24 mouse cellular contexts compared by ENCODE assay signal in the genomic region with DNA sequence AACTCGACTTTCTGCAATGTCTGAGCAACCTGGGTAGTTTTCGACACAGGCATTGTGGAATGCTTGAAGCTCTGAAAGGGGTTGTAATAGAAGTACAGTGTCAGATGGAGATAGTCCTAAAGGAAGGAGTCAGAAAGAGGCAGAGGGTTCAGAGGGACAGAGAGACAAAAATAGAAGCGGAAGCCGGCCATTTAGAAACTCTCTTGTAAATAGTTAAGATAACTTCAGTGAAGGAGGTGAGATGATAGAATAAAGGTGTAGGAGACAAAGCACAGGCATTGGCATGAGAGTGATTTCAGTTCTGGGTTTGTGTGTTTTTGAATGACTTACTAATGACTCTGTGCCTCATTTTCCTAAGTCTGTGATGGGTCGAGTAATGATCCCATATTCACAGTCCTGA. TPM values are rescaled to one million over a fixed set of nuclear protein-coding genes. Genes with fewer than 3 reads are reported as not detected.
DNase-seq lines count a peak whose midpoint lies in the region; ATAC-seq lines count a peak whose summit lies in the region.
"Had no signal": no experiment of that assay in that cellular context is flagged by ENCODE, and none has a peak within 500 bp of the region (broad histone marks: within the 10 kb centered on the region; RNA-seq: fewer than 3 reads in every experiment).

No protein-coding gene starts in this region.

- no peak for DNase-seq in heart, adult 11 months
- DNase-seq in heart, postnatal 14 days, result no peak
- DNase-seq in heart, postnatal 36 days, result no peak
- DNase-seq: adrenal gland, adult 8-10 months; adrenal gland, postnatal 14 days; adrenal gland, postnatal 36 days; B cell, adult 2 months; cerebellum, adult 11-12 months; cerebellum, adult 2 months; cerebellum, adult 9-10 months; cerebellum, postnatal 10 days; cerebellum, postnatal 25 days had no signal

- H3K9me3 ChIP-seq in heart, embryonic 12.5 days (replicated peaks), result no peaks in the 10 kb centered on the region
- no peaks in the 10 kb centered on the region for H3K9me3 ChIP-seq in heart, embryonic 14.5 days (ENCODE audit: control insufficient read depth, low read length)
- no peaks in the 10 kb centered on the region for H3K9me3 ChIP-seq in heart, embryonic 16.5 days (replicated peaks; ENCODE audit: control insufficient read depth, low read length)
- H3K9me3 ChIP-seq: embryonic facial prominence, embryonic 10.5 days; embryonic facial prominence, embryonic 12.5 days; forebrain, embryonic 13.5 days; forebrain, embryonic 15.5 days; G1E had no signal

- no peak for ATAC-seq in heart, embryonic 12.5 days (ENCODE audit: insufficient number of reproducible peaks, low FRiP score)
- peak; percentile 31; the same call in 1 of the 2 replicates for ATAC-seq in heart, embryonic 14.5 days (ENCODE audit: insufficient number of reproducible peaks, insufficient read depth, low FRiP score, low read depth)
- peak; percentile 55 for ATAC-seq in heart, embryonic 16.5 days (replicated peaks; ENCODE audit: extremely low read depth, insufficient read depth, low FRiP score)
- ATAC-seq: activated CD4-positive, CD25-positive, alpha-beta regulatory T cell, adult 4 months; CD4-positive, CD25-positive, alpha-beta regulatory T cell, adult 4 months; forebrain, embryonic 13.5 days; forebrain, embryonic 15.5 days; Patski had no signal

- no peaks in the 10 kb centered on the region for H3K4me1 ChIP-seq in heart, embryonic 12.5 days (replicated peaks)
- H3K4me1 ChIP-seq in heart, embryonic 14.5 days (ENCODE audit: control insufficient read depth in 2 of 2, insufficient read depth in 2 of 2, low read length in 2 of 2), result peaks cover 0 to 7% of the 10 kb centered on the region in 2 experiments; a peak in 1 of 4 replicates
- H3K4me1 ChIP-seq in heart, embryonic 16.5 days (ENCODE audit: control insufficient read depth, insufficient read depth, low read length), result no peaks in the 10 kb centered on the region
- H3K4me1 ChIP-seq: embryonic facial prominence, embryonic 10.5 days; embryonic facial prominence, embryonic 12.5 days; forebrain, embryonic 13.5 days; forebrain, embryonic 15.5 days had no signal

- H3K4me2 ChIP-seq in heart, embryonic 12.5 days, result no peak overlapping the region
- H3K4me2 ChIP-seq in heart, embryonic 14.5 days (ENCODE audit: low read length), result peak overlapping the region; percentile 31
- peak overlapping the region; percentile 38; the same call in 1 of the 2 replicates for H3K4me2 ChIP-seq in heart, embryonic 16.5 days (ENCODE audit: low read depth, low read length)
- H3K4me2 ChIP-seq: embryonic facial prominence, embryonic 12.5 days; forebrain, embryonic 13.5 days; forebrain, embryonic 15.5 days had no signal

- H3K27ac ChIP-seq in heart, embryonic 12.5 days (ENCODE audit: poor library complexity, severe bottlenecking), result peak overlapping the region; percentile 51; the same call in 1 of the 2 replicates
- H3K27ac ChIP-seq in heart, embryonic 14.5 days (replicated peaks in 1 of 2; ENCODE audit: control insufficient read depth in 1 of 2, insufficient read depth in 1 of 2, low read depth in 2 of 2, low read length in 2 of 2), result peak overlapping the region in 1 of 2 experiments; percentile 35; a peak in 2 of 4 replicates
- peak overlapping the region; percentile 65; the same call in 1 of the 2 replicates for H3K27ac ChIP-seq in heart, embryonic 16.5 days (ENCODE audit: low read length)
- H3K27ac ChIP-seq: embryonic facial prominence, embryonic 10.5 days; embryonic facial prominence, embryonic 12.5 days; forebrain, embryonic 13.5 days; forebrain, embryonic 15.5 days had no signal

- 47% methylated on average over 5 of the region's 5 CpGs for WGBS in heart, embryonic 12.5 days
- WGBS in heart, embryonic 14.5 days, result 31% methylated on average over 5 of the region's 5 CpGs
- 40% methylated on average over 5 of the region's 5 CpGs for WGBS in heart, embryonic 16.5 days

- H3K9ac ChIP-seq in heart, embryonic 12.5 days, result no peak overlapping the region
- no peak overlapping the region for H3K9ac ChIP-seq in heart, embryonic 14.5 days (ENCODE audit: low read length)
- H3K9ac ChIP-seq in heart, embryonic 16.5 days (ENCODE audit: low read length), result no peak overlapping the region
- H3K9ac ChIP-seq: embryonic facial prominence, embryonic 12.5 days; forebrain, embryonic 13.5 days; forebrain, embryonic 15.5 days had no signal

- no peak overlapping the region for H3K4me3 ChIP-seq in heart, embryonic 12.5 days
- H3K4me3 ChIP-seq in heart, embryonic 14.5 days (ENCODE audit: control insufficient read depth in 1 of 2, insufficient read depth in 1 of 2, low read depth in 1 of 2, low read length in 2 of 2), result no peak overlapping the region
- H3K4me3 ChIP-seq in heart, embryonic 16.5 days (ENCODE audit: low read length), result no peak overlapping the region
- H3K4me3 ChIP-seq: embryonic facial prominence, embryonic 10.5 days; embryonic facial prominence, embryonic 12.5 days; forebrain, embryonic 13.5 days; forebrain, embryonic 15.5 days had no signal

- H3K36me3 ChIP-seq in heart, embryonic 12.5 days, result peaks cover 12% of the 10 kb centered on the region; the same call in 1 of the 2 replicates
- H3K36me3 ChIP-seq in heart, embryonic 14.5 days (ENCODE audit: control insufficient read depth, insufficient read depth, low read length), result peaks cover 17% of the 10 kb centered on the region
- H3K36me3 ChIP-seq in heart, embryonic 16.5 days (ENCODE audit: control insufficient read depth, insufficient read depth), result no peaks in the 10 kb centered on the region
- H3K36me3 ChIP-seq: embryonic facial prominence, embryonic 10.5 days; embryonic facial prominence, embryonic 12.5 days; forebrain, embryonic 15.5 days; G1E had no signal

- no peaks in the 10 kb centered on the region; the same call in 1 of the 2 replicates for H3K27me3 ChIP-seq in heart, embryonic 12.5 days (replicated peaks)
- H3K27me3 ChIP-seq in heart, embryonic 14.5 days (ENCODE audit: control insufficient read depth, insufficient read depth, low read length), result peaks cover 3% of the 10 kb centered on the region; the same call in 1 of the 2 replicates
- 0 out of 2 replicates have a peak, but pooled peaks cover 4% of the 10 kb centered on the region for H3K27me3 ChIP-seq in heart, embryonic 16.5 days (ENCODE audit: control insufficient read depth, insufficient read depth, low read length)
- H3K27me3 ChIP-seq: CH12.LX; forebrain, embryonic 15.5 days had no signal

- intact Hi-C loops in heart, postnatal 14 days (cut with DNase I), result no loop called here
- intact Hi-C loops in heart, postnatal 36 days (cut with DNase I), result no loop called here

RNA-seq across cellular contexts. Expression of a gene that starts 11.0 kb away (rescaled TPM):
- polyA plus RNA-seq in heart, embryonic 12.5 days (2016; fragmentation: Nextera tagmentation; extraction: Ambion mirVana), result 18.3 and 19.9 TPM in 2 replicates
- polyA plus RNA-seq in heart, embryonic 14.5 days (2014; fragmentation: Nextera tagmentation; extraction: Ambion mirVana), result 16.1 and 17.4 TPM in 2 replicates
- total RNA-seq in heart, postnatal 14 days (2021), result 10 to 100 TPM; 20.6 to 21.9 TPM
- 7.2 and 8.8 TPM in 2 replicates for polyA plus RNA-seq in heart, embryonic 16.5 days (2015; fragmentation: Nextera tagmentation; extraction: Ambion mirVana)
- total RNA-seq in heart, postnatal 36 days (2021), result 10 to 100 TPM; 15.4 to 19.3 TPM
- polyA plus RNA-seq: G1E had no signal
